Mouse (Mus musculus): ENCODE data around the gene Per3. TPM values are rescaled to one million over a fixed set of nuclear protein-coding genes. Genes with fewer than 3 reads are reported as not detected.

The Per3 gene
- polyA plus RNA-seq, 1 experiment from 2014 or later = 4.2 TPM

DNA sequence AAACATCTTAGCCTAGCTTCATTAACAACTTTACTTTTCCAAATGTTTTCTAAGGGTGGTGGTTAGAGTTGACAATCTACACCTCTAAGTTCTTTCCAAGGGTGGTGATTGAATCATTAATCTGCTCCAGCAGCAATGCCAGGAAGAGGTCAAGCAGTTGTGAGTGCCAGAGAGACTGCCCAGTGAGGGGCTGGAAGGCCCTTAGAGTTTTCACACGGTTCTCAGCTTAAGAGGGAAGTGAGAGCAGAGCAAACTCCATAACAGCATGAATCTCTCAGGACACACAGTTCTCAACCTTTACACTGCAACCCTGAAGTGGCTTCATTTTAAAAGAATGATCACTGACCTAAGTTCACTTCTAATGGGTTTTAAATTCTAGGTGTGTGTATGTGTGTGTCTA is 69.3 kb downstream of the Per3 start:
- H3K9me3 ChIP-seq (ENCODE audit: control insufficient read depth, low read length) = no peaks in the 10 kb centered on the region
- H3K4me2 ChIP-seq (ENCODE audit: low read depth, low read length) = no peak overlapping the region
- no peak for ATAC-seq (ENCODE audit: low read depth)
- no peaks in the 10 kb centered on the region for H3K4me1 ChIP-seq (ENCODE audit: control insufficient read depth, insufficient read depth, low read length)
- WGBS = 32% methylated on average over 1 of the region's 1 CpGs
- no peaks in the 10 kb centered on the region for H3K36me3 ChIP-seq (ENCODE audit: control insufficient read depth, insufficient read depth, low read length)
- H3K4me3 ChIP-seq (ENCODE audit: low read depth, low read length) = no peak overlapping the region
- H3K27me3 ChIP-seq (ENCODE audit: control insufficient read depth, insufficient read depth, low read length) = no peaks in the 10 kb centered on the region
- H3K27ac ChIP-seq (ENCODE audit: low read depth, low read length) = no peak overlapping the region
- no peak overlapping the region for H3K9ac ChIP-seq (replicated peaks; ENCODE audit: low read depth, low read length)

DNA sequence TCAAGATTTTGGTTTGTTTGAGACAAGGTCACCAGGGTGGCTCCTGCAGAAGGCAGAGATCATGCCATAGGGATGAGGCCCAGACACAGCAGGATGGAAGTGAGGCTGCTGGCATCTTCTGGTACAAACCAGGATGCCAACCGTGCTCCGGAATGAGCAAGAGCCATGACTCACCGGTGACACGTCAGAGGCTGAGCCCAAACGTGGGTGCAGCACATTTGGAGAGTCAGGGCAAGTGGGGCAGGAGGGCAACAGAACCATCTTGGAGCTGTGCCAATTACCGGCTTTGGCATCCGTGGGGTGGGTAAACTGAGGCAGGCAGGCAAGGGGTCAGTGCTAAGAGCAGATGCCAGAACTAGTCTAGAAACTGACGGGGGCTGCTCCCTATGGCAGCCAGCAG is 71.2 kb downstream of the Per3 start:
- 84% methylated on average over 8 of the region's 8 CpGs for WGBS
- ATAC-seq (ENCODE audit: low read depth) = no peak

GRCm38 (mm10) chr4:150968956-150969355 is 75.5 kb downstream of the Per3 start:
- Histone ChIP-seq H3K4me2 (ENCODE audit: low read depth, low read length) (no peak overlapping the region), H3K36me3 (ENCODE audit: control insufficient read depth, insufficient read depth, low read length) (no peaks in the 10 kb centered on the region), H3K27me3 (ENCODE audit: control insufficient read depth, insufficient read depth, low read length) (no peaks in the 10 kb centered on the region), H3K27ac (ENCODE audit: low read depth, low read length) (no peak overlapping the region), H3K4me1 (ENCODE audit: control insufficient read depth, insufficient read depth, low read length) (no peaks in the 10 kb centered on the region), H3K9ac (replicated peaks; ENCODE audit: low read depth, low read length) (no peak overlapping the region), H3K4me3 (ENCODE audit: low read depth, low read length) (no peak overlapping the region), H3K9me3 (ENCODE audit: control insufficient read depth, low read length) (no peaks in the 10 kb centered on the region)
- 86% methylated on average over 8 of the region's 8 CpGs for WGBS
- ATAC-seq (ENCODE audit: low read depth) = no peak

More for the DNA sequence above, 71.2 kb downstream of the Per3 start:
- Histone ChIP-seq H3K4me1 (ENCODE audit: control insufficient read depth, insufficient read depth, low read length) (no peaks in the 10 kb centered on the region), H3K27me3 (ENCODE audit: control insufficient read depth, insufficient read depth, low read length) (no peaks in the 10 kb centered on the region), H3K4me2 (ENCODE audit: low read depth, low read length) (no peak overlapping the region), H3K27ac (ENCODE audit: low read depth, low read length) (no peak overlapping the region), H3K9me3 (ENCODE audit: control insufficient read depth, low read length) (no peaks in the 10 kb centered on the region), H3K4me3 (ENCODE audit: low read depth, low read length) (no peak overlapping the region), H3K9ac (replicated peaks; ENCODE audit: low read depth, low read length) (no peak overlapping the region), H3K36me3 (ENCODE audit: control insufficient read depth, insufficient read depth, low read length) (no peaks in the 10 kb centered on the region)

GRCm38 (mm10) chr4:150966556-150966955 is 77.9 kb downstream of the Per3 start:
- Histone ChIP-seq H3K4me3 (ENCODE audit: low read depth, low read length) (no peak overlapping the region), H3K4me2 (ENCODE audit: low read depth, low read length) (no peak overlapping the region), H3K9ac (replicated peaks; ENCODE audit: low read depth, low read length) (no peak overlapping the region), H3K4me1 (ENCODE audit: control insufficient read depth, insufficient read depth, low read length) (no peaks in the 10 kb centered on the region), H3K27me3 (ENCODE audit: control insufficient read depth, insufficient read depth, low read length) (no peaks in the 10 kb centered on the region), H3K27ac (ENCODE audit: low read depth, low read length) (no peak overlapping the region), H3K9me3 (ENCODE audit: control insufficient read depth, low read length) (no peaks in the 10 kb centered on the region), H3K36me3 (ENCODE audit: control insufficient read depth, insufficient read depth, low read length) (no peaks in the 10 kb centered on the region)
- no peak for ATAC-seq (ENCODE audit: low read depth)
- WGBS = 20% methylated on average over 7 of the region's 7 CpGs

GRCm38 (mm10) chr4:150965555-150965951 is 78.9 kb downstream of the Per3 start:
- H3K4me3 ChIP-seq (ENCODE audit: low read depth, low read length) = no peak overlapping the region
- no peak for ATAC-seq (ENCODE audit: low read depth)
- WGBS = 68% methylated on average over 11 of the region's 11 CpGs
- no peaks in the 10 kb centered on the region for H3K4me1 ChIP-seq (ENCODE audit: control insufficient read depth, insufficient read depth, low read length)
- H3K9me3 ChIP-seq (ENCODE audit: control insufficient read depth, low read length) = no peaks in the 10 kb centered on the region
- H3K9ac ChIP-seq (replicated peaks; ENCODE audit: low read depth, low read length) = no peak overlapping the region
- H3K27ac ChIP-seq (ENCODE audit: low read depth, low read length) = no peak overlapping the region
- no peaks in the 10 kb centered on the region for H3K36me3 ChIP-seq (ENCODE audit: control insufficient read depth, insufficient read depth, low read length)
- H3K27me3 ChIP-seq (ENCODE audit: control insufficient read depth, insufficient read depth, low read length) = no peaks in the 10 kb centered on the region
- no peak overlapping the region for H3K4me2 ChIP-seq (ENCODE audit: low read depth, low read length)

- Histone ChIP-seq H3K9ac (replicated peaks; ENCODE audit: low read depth, low read length) (no peak overlapping the region), H3K4me3 (ENCODE audit: low read depth, low read length) (no peak overlapping the region), H3K4me2 (ENCODE audit: low read depth, low read length) (no peak overlapping the region), H3K27ac (ENCODE audit: low read depth, low read length) (no peak overlapping the region), H3K36me3 (ENCODE audit: control insufficient read depth, insufficient read depth, low read length) (no peaks in the 10 kb centered on the region), H3K27me3 (ENCODE audit: control insufficient read depth, insufficient read depth, low read length) (no peaks in the 10 kb centered on the region), H3K4me1 (ENCODE audit: control insufficient read depth, insufficient read depth, low read length) (no peaks in the 10 kb centered on the region), H3K9me3 (ENCODE audit: control insufficient read depth, low read length) (no peaks in the 10 kb centered on the region)
- WGBS = 14% methylated on average over 25 of the region's 25 CpGs
- no peak for ATAC-seq (ENCODE audit: low read depth)
Observed at GRCm38 (mm10) chr4:150964635-150965554, 79.6 kb downstream of the Per3 start.

DNA sequence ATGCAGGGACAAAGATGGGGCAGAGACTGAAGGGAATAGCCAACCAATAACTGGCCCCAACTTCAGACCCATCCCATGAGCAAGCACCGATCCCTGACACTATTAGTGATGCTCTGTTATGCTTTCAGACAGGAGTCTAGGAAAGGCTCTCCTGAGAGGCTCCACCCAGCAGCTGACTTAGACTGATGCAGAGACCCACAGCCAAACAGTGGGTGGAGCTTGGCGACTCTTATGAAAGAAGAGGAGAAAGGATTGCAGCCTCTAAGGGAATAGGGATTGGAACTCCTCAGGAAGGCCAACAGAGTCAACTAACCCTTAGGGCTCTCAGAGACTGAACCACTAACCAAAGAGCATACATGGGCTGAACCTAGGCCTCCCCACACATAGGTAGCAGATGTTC is 80.8 kb downstream of the Per3 start:
- Histone ChIP-seq H3K36me3 (ENCODE audit: control insufficient read depth, insufficient read depth, low read length) (no peaks in the 10 kb centered on the region), H3K9ac (replicated peaks; ENCODE audit: low read depth, low read length) (no peak overlapping the region), H3K27ac (ENCODE audit: low read depth, low read length) (no peak overlapping the region), H3K27me3 (ENCODE audit: control insufficient read depth, insufficient read depth, low read length) (no peaks in the 10 kb centered on the region), H3K4me2 (ENCODE audit: low read depth, low read length) (no peak overlapping the region), H3K4me3 (ENCODE audit: low read depth, low read length) (no peak overlapping the region), H3K9me3 (ENCODE audit: control insufficient read depth, low read length) (no peaks in the 10 kb centered on the region), H3K4me1 (ENCODE audit: control insufficient read depth, insufficient read depth, low read length) (no peaks in the 10 kb centered on the region)
- WGBS = 80% methylated on average over 2 of the region's 2 CpGs
- ATAC-seq (ENCODE audit: low read depth) = no peak

DNA sequence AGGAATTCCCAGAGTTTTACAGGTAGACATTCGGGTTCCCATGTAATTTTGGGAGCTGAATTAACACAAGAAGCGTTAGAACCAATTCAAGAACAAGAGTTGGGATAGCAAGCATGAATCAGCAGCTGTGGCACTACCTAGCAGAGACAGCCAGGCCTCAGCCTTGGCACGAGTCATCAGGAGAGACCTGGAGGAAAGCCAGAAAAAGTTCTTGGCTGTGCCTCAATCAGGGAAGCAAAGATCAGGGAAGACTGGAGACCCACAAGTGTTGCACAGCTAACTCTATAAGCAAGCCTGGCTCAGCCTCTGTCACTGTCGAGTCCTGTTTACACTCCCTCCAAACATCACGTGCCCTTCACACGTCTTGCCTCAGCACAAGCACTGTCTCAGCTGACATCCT is 82.2 kb downstream of the Per3 start:
- H3K9ac ChIP-seq (replicated peaks; ENCODE audit: low read depth, low read length) = no peak overlapping the region
- ATAC-seq (ENCODE audit: low read depth) = no peak
- no peaks in the 10 kb centered on the region for H3K36me3 ChIP-seq (ENCODE audit: control insufficient read depth, insufficient read depth, low read length)
- no peak overlapping the region for H3K4me2 ChIP-seq (ENCODE audit: low read depth, low read length)
- no peaks in the 10 kb centered on the region for H3K4me1 ChIP-seq (ENCODE audit: control insufficient read depth, insufficient read depth, low read length)
- WGBS = 67% methylated on average over 6 of the region's 6 CpGs
- no peak overlapping the region for H3K27ac ChIP-seq (ENCODE audit: low read depth, low read length)
- no peaks in the 10 kb centered on the region for H3K27me3 ChIP-seq (ENCODE audit: control insufficient read depth, insufficient read depth, low read length)
- H3K4me3 ChIP-seq (ENCODE audit: low read depth, low read length) = no peak overlapping the region
- H3K9me3 ChIP-seq (ENCODE audit: control insufficient read depth, low read length) = no peaks in the 10 kb centered on the region

DNA sequence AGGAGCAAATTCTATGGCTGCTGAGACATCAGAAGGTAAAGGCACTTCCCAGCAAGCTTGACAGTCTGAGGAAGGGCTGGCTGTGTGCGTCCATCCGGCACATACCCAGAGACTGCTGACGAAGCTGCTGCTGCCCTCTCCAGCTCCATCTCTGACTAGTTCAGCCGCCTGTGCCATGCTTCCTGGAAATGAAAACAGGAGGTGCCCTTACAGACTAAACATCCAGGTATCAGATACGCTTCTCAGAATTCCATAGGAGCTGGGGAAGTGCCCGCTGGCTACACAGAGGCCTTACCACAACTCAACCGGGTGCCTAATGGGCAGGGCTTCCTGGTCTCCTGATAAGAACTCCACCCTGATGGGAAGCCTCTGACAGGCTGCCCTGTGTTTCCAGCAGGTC is 85.9 kb downstream of the Per3 start:
- H3K9me3 ChIP-seq (ENCODE audit: control insufficient read depth, low read length) = no peaks in the 10 kb centered on the region

More for the DNA sequence above, 85.9 kb downstream of the Per3 start:
- Histone ChIP-seq H3K27me3 (ENCODE audit: control insufficient read depth, insufficient read depth, low read length) (no peaks in the 10 kb centered on the region), H3K9ac (replicated peaks; ENCODE audit: low read depth, low read length) (no peak overlapping the region), H3K36me3 (ENCODE audit: control insufficient read depth, insufficient read depth, low read length) (no peaks in the 10 kb centered on the region), H3K4me1 (ENCODE audit: control insufficient read depth, insufficient read depth, low read length) (no peaks in the 10 kb centered on the region), H3K4me2 (ENCODE audit: low read depth, low read length) (no peak overlapping the region), H3K27ac (ENCODE audit: low read depth, low read length) (no peak overlapping the region), H3K4me3 (ENCODE audit: low read depth, low read length) (no peak overlapping the region)
- WGBS = 78% methylated on average over 7 of the region's 7 CpGs
- ATAC-seq (ENCODE audit: low read depth) = no peak

All from neural tube, embryonic 14.5 days (tissue).